Mouse (Mus musculus): ENCODE results near the gene Pagr1b. TPM values are rescaled to one million over a fixed set of nuclear protein-coding genes. Genes with fewer than 3 reads are reported as not detected.
A peak's percentile ranks its signal among the peaks of the same experiment; 100 is the strongest.

The Pagr1b gene
- polyA plus RNA-seq, 1 experiment from 2014 or later: not detected

DNA sequence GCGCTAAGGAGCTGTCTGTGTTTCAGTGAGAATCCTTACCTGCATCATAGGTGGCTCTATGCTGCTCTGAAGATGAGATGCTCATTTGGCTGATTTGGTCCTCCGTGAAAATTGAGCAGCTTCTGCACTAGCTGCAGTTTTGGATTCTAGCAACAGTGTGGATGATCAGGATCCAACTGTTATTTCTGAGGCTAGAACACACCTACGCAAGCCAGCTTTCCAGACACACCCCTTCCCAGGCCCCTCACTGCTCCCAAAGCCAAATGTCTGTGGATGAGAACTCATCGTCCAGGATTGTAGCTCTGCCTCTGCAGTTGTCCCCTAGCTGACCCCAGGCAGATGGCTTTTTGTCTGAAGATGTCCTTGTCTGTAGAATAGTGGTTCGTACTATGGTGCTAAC is 55.2 kb downstream of the Pagr1b start:
- peaks cover 19% of the 10 kb centered on the region for H3K27me3 ChIP-seq (replicated peaks)
- H3K4me1 ChIP-seq: no peaks in the 10 kb centered on the region

GRCm38 (mm10) chr7:126959780-126960179 is 56.5 kb downstream of the Pagr1b start:
- no peak for ATAC-seq (ENCODE audit: low FRiP score, low read depth)
- no peaks in the 10 kb centered on the region for H3K4me1 ChIP-seq
- no peaks in the 10 kb centered on the region for H3K9me3 ChIP-seq
- H3K4me3 ChIP-seq: no peak overlapping the region
- H3K4me2 ChIP-seq (replicated peaks): no peak overlapping the region
- peaks cover 19% of the 10 kb centered on the region for H3K27me3 ChIP-seq (replicated peaks)
- H3K27ac ChIP-seq: no peak overlapping the region
- 57% methylated on average over 9 of the region's 9 CpGs for WGBS
- H3K36me3 ChIP-seq: peaks cover 7% of the 10 kb centered on the region; the same call in 1 of the 2 replicates
- H3K9ac ChIP-seq: no peak overlapping the region

More for the DNA sequence above, 55.2 kb downstream of the Pagr1b start:
- H3K9me3 ChIP-seq: no peaks in the 10 kb centered on the region
- no peak overlapping the region for H3K27ac ChIP-seq
- no peak for ATAC-seq (ENCODE audit: low FRiP score, low read depth)
- no peak overlapping the region for H3K4me2 ChIP-seq (replicated peaks)
- H3K9ac ChIP-seq: no peak overlapping the region
- H3K36me3 ChIP-seq: peaks cover 9% of the 10 kb centered on the region; the same call in 1 of the 2 replicates
- no peak overlapping the region for H3K4me3 ChIP-seq
- 81% methylated on average over 5 of the region's 5 CpGs for WGBS

DNA sequence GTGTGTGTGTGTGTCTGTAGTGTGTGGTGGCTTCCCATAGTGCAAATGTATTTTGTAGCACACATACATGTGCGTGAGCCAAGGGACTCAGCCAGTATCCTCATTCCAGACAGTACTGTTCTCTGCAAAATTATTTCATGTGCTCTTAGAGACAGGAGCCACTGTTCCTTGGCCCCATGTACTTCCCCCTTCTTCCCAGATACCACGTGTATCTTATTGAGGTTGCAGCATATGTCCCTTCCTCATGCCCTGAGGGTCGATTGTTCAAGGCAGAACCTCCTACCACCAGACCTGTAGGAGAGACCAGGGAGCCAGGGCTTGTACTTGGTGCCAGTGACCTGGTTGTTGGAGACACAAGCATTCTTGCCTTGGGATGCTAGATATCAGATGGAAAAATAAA is 61.2 kb downstream of the Pagr1b start:
- WGBS: 74% methylated on average over 3 of the region's 3 CpGs
- H3K36me3 ChIP-seq: peaks cover 3% of the 10 kb centered on the region; the same call in 1 of the 2 replicates
- no peak for ATAC-seq (ENCODE audit: low FRiP score, low read depth)
- H3K9me3 ChIP-seq: no peaks in the 10 kb centered on the region
- no peak overlapping the region for H3K9ac ChIP-seq
- H3K4me2 ChIP-seq (replicated peaks): no peak overlapping the region
- H3K27me3 ChIP-seq (replicated peaks): peaks cover 15% of the 10 kb centered on the region
- H3K4me1 ChIP-seq: peaks cover 11% of the 10 kb centered on the region
- H3K4me3 ChIP-seq: no peak overlapping the region
- H3K27ac ChIP-seq: no peak overlapping the region

DNA sequence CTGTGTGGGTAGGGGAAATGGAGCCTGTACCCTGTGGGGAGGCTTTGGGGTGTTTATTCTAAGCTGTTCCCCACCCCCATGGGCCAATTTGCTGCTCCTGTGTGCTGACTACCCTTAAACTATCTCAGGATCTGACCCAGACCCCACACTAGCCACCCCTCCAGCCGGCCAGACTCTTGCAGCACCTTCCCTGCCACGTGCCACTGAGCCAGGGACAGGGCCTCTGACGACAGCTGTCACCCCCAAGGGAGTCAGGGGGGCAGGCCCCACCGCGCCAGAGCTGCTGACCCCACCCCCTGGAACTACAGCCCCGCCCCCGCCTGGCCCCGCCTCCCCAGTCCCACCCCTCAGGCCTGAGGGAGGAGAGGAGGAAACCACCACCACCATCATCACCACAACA is 63.6 kb downstream of the Pagr1b start:
- H3K4me3 ChIP-seq: peak overlapping the region; percentile 50
- H3K4me2 ChIP-seq (replicated peaks): peak overlapping the region; percentile 98
- no peak overlapping the region for H3K27ac ChIP-seq
- no peaks in the 10 kb centered on the region for H3K9me3 ChIP-seq
- peaks cover 17% of the 10 kb centered on the region for H3K27me3 ChIP-seq (replicated peaks)
- ATAC-seq (ENCODE audit: low FRiP score, low read depth): no peak
- H3K9ac ChIP-seq: peak overlapping the region; percentile 67; the same call in 1 of the 2 replicates
- WGBS: 0% methylated on average over 5 of the region's 8 CpGs
- peaks cover 3% of the 10 kb centered on the region; the same call in 1 of the 2 replicates for H3K36me3 ChIP-seq
- peaks cover 25% of the 10 kb centered on the region for H3K4me1 ChIP-seq

GRCm38 (mm10) chr7:126951741-126952140 is 64.5 kb downstream of the Pagr1b start:
- Histone ChIP-seq H3K36me3 (no peaks in the 10 kb centered on the region; the same call in 1 of the 2 replicates), H3K9me3 (no peaks in the 10 kb centered on the region), H3K27ac (peak overlapping the region; percentile 3; the same call in 1 of the 2 replicates), H3K4me2 (replicated peaks) (peak overlapping the region; percentile 98), H3K4me3 (peak overlapping the region; percentile 50), H3K4me1 (peaks cover 25% of the 10 kb centered on the region), H3K9ac (peak overlapping the region; percentile 67), H3K27me3 (replicated peaks) (peaks cover 17% of the 10 kb centered on the region)
- 21% methylated on average over 4 of the region's 4 CpGs for WGBS
- no peak for ATAC-seq (ENCODE audit: low FRiP score, low read depth)

Small RNAs within 50 kb of the gene (microRNA-seq; reads per million reads assigned to microRNA genes)
- gene Gm44343: not detected

Other genes starting within 250 kb of the Pagr1b start
- gene Ypel3, start 239.5 kb downstream of the Pagr1b start, polyA plus RNA-seq (2016; fragmentation: Nextera tagmentation; extraction: Ambion mirVana): 160 and 169 TPM in 2 replicates
- 0.68 and 0.72 TPM in 2 replicates for gene Tbx6, start 235.0 kb downstream of the Pagr1b start, polyA plus RNA-seq (2016; fragmentation: Nextera tagmentation; extraction: Ambion mirVana)
- gene Ppp4c, start 224.0 kb downstream of the Pagr1b start, polyA plus RNA-seq (2016; fragmentation: Nextera tagmentation; extraction: Ambion mirVana): 293 and 310 TPM in 2 replicates
- gene Fam57b, start 218.8 kb downstream of the Pagr1b start, polyA plus RNA-seq (2016; fragmentation: Nextera tagmentation; extraction: Ambion mirVana): 21.4 and 25.8 TPM in 2 replicates
- gene 4930451I11Rik, start 184.8 kb downstream of the Pagr1b start, polyA plus RNA-seq (2016; fragmentation: Nextera tagmentation; extraction: Ambion mirVana): not detected in 2 replicates
- 6.2 and 9.1 TPM in 2 replicates for gene Doc2a, start 169.1 kb downstream of the Pagr1b start, polyA plus RNA-seq (2016; fragmentation: Nextera tagmentation; extraction: Ambion mirVana)
- 29.1 and 33.5 TPM in 2 replicates for gene Hirip3, start 154.5 kb downstream of the Pagr1b start, polyA plus RNA-seq (2016; fragmentation: Nextera tagmentation; extraction: Ambion mirVana)
- gene Ino80e, start 154.1 kb downstream of the Pagr1b start, polyA plus RNA-seq (2016; fragmentation: Nextera tagmentation; extraction: Ambion mirVana): 86.4 and 88.0 TPM in 2 replicates
- gene Taok2, start 131.8 kb downstream of the Pagr1b start, polyA plus RNA-seq (2016; fragmentation: Nextera tagmentation; extraction: Ambion mirVana): 57.5 and 59.1 TPM in 2 replicates
- 21.7 and 22.0 TPM in 2 replicates for gene Tmem219, start 93.6 kb downstream of the Pagr1b start, polyA plus RNA-seq (2016; fragmentation: Nextera tagmentation; extraction: Ambion mirVana)
- gene Kctd13, start 87.6 kb downstream of the Pagr1b start, polyA plus RNA-seq (2016; fragmentation: Nextera tagmentation; extraction: Ambion mirVana): 62.1 and 62.8 TPM in 2 replicates
- 2.5 and 2.8 TPM in 2 replicates for gene Asphd1, start 66.9 kb downstream of the Pagr1b start, polyA plus RNA-seq (2016; fragmentation: Nextera tagmentation; extraction: Ambion mirVana)
- gene Sez6l2, start 65.9 kb downstream of the Pagr1b start, polyA plus RNA-seq (2016; fragmentation: Nextera tagmentation; extraction: Ambion mirVana): 17.7 and 20.0 TPM in 2 replicates
- 101 and 103 TPM in 2 replicates for gene Cdipt, start 40.6 kb downstream of the Pagr1b start, polyA plus RNA-seq (2016; fragmentation: Nextera tagmentation; extraction: Ambion mirVana)
- gene Cdiptos, start 40.4 kb downstream of the Pagr1b start, polyA plus RNA-seq (2016; fragmentation: Nextera tagmentation; extraction: Ambion mirVana): 1.1 and 1.4 TPM in 2 replicates
- gene Mvp, start 1.9 kb downstream of the Pagr1b start, polyA plus RNA-seq (2016; fragmentation: Nextera tagmentation; extraction: Ambion mirVana): 5.9 and 6.6 TPM in 2 replicates
- 63.1 and 80.4 TPM in 2 replicates for gene Pagr1a, start 868 bp upstream of the Pagr1b start, polyA plus RNA-seq (2016; fragmentation: Nextera tagmentation; extraction: Ambion mirVana)
- 46.4 and 66.2 TPM in 2 replicates for gene Gm42742, start 4.6 kb upstream of the Pagr1b start, polyA plus RNA-seq (2016; fragmentation: Nextera tagmentation; extraction: Ambion mirVana)
- 5.3 and 6.2 TPM in 2 replicates for gene Prrt2, start 4.7 kb upstream of the Pagr1b start, polyA plus RNA-seq (2016; fragmentation: Nextera tagmentation; extraction: Ambion mirVana)
- gene Maz, start 10.6 kb upstream of the Pagr1b start, polyA plus RNA-seq (2016; fragmentation: Nextera tagmentation; extraction: Ambion mirVana): 134 TPM in 2 replicates
- 90.8 and 93.0 TPM in 2 replicates for gene Kif22, start 26.0 kb upstream of the Pagr1b start, polyA plus RNA-seq (2016; fragmentation: Nextera tagmentation; extraction: Ambion mirVana)
- gene Zg16, start 70.8 kb upstream of the Pagr1b start, polyA plus RNA-seq (2016; fragmentation: Nextera tagmentation; extraction: Ambion mirVana): not detected in 2 replicates
- gene AI467606, start 74.9 kb upstream of the Pagr1b start, polyA plus RNA-seq (2016; fragmentation: Nextera tagmentation; extraction: Ambion mirVana): 0.88 and 1.2 TPM in 2 replicates
- gene Qprt, start 105.7 kb upstream of the Pagr1b start, polyA plus RNA-seq (2016; fragmentation: Nextera tagmentation; extraction: Ambion mirVana): 1.2 and 2.1 TPM in 2 replicates
- 0.15 and 0.34 TPM in 2 replicates for gene Spn, start 121.3 kb upstream of the Pagr1b start, polyA plus RNA-seq (2016; fragmentation: Nextera tagmentation; extraction: Ambion mirVana)
- 86.4 and 97.3 TPM in 2 replicates for gene Cd2bp2, start 179.6 kb upstream of the Pagr1b start, polyA plus RNA-seq (2016; fragmentation: Nextera tagmentation; extraction: Ambion mirVana)
- gene Tbc1d10b, start 192.0 kb upstream of the Pagr1b start, polyA plus RNA-seq (2016; fragmentation: Nextera tagmentation; extraction: Ambion mirVana): 43.4 and 45.6 TPM in 2 replicates
- gene Mylpf, start 192.4 kb upstream of the Pagr1b start, polyA plus RNA-seq (2016; fragmentation: Nextera tagmentation; extraction: Ambion mirVana): 54.2 and 72.8 TPM in 2 replicates
- 67.6 and 68.9 TPM in 2 replicates for gene Zfp553, start 216.6 kb upstream of the Pagr1b start, polyA plus RNA-seq (2016; fragmentation: Nextera tagmentation; extraction: Ambion mirVana)
- 30.1 and 32.8 TPM in 2 replicates for gene Sept1, start 216.6 kb upstream of the Pagr1b start, polyA plus RNA-seq (2016; fragmentation: Nextera tagmentation; extraction: Ambion mirVana)
- gene Zfp771, start 227.8 kb upstream of the Pagr1b start, polyA plus RNA-seq (2016; fragmentation: Nextera tagmentation; extraction: Ambion mirVana): 58.1 and 61.9 TPM in 2 replicates
- gene Dctpp1, start 244.2 kb upstream of the Pagr1b start, polyA plus RNA-seq (2016; fragmentation: Nextera tagmentation; extraction: Ambion mirVana): 130 and 144 TPM in 2 replicates